ENCODE assay signal across 13 mouse cellular contexts in the genomic region with DNA sequence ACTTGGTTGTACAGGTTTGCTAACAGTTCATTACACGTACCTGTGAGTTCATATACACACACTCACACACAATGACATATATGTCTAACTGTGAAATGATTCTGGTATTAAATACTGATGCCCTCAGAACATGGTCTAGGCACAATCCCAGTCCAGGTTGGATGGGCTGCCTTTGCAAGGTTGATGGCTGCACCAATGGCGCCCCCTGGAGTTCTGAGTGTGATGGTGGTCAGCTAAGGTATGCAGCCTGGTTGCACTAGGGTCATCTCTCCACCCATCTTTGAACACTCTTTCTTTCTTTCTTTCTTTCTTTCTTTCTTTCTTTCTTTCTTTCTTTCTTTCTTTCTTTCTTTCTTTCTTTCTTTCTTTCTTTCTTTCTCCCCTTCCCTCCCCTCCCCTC.
DNase-seq lines count a peak whose midpoint lies in the region; ATAC-seq and TF ChIP-seq lines count a peak whose summit lies in the region.
"Had no signal": no experiment of that assay in that cellular context is flagged by ENCODE, and none has a peak within 500 bp of the region (broad histone marks: within the 10 kb centered on the region; RNA-seq: fewer than 3 reads in every experiment).

No protein-coding gene starts in this region.

- TF ChIP-seq POLR2A in cerebellum, adult 2 months (IDR thresholded peaks at IDR 0.05; ENCODE audit: borderline replicate concordance, insufficient read depth, low read length), result no peak

- H3K27ac ChIP-seq in heart, postnatal 0 days (ENCODE audit: low read depth), result no peak overlapping the region
- no peak overlapping the region for H3K27ac ChIP-seq in midbrain, embryonic 10.5 days (replicated peaks)
- H3K27ac ChIP-seq in midbrain, embryonic 15.5 days, result no peak overlapping the region
- no peak overlapping the region for H3K27ac ChIP-seq in cerebellum, adult 2 months (ENCODE audit: insufficient read depth, low read length)
- H3K27ac ChIP-seq: forebrain, embryonic 13.5 days; heart, embryonic 15.5 days; limb, embryonic 15.5 days had no signal

- WGBS in heart, postnatal 0 days, result 43% methylated on average over 2 of the region's 2 CpGs
- WGBS in midbrain, embryonic 10.5 days, result 42% methylated on average over 2 of the region's 2 CpGs
- 48% methylated on average over 2 of the region's 2 CpGs for WGBS in midbrain, embryonic 15.5 days
- WGBS in cerebellum, adult 2 months, result 46% methylated on average over 2 of the region's 2 CpGs

- no peaks in the 10 kb centered on the region for H3K27me3 ChIP-seq in heart, postnatal 0 days (ENCODE audit: control insufficient read depth, insufficient read depth, low read length)
- no peaks in the 10 kb centered on the region for H3K27me3 ChIP-seq in midbrain, embryonic 10.5 days (ENCODE audit: low read depth, poor library complexity, severe bottlenecking)
- H3K27me3 ChIP-seq in midbrain, embryonic 15.5 days (replicated peaks), result no peaks in the 10 kb centered on the region
- no peaks in the 10 kb centered on the region for H3K27me3 ChIP-seq in cerebellum, adult 2 months (ENCODE audit: control insufficient read depth, insufficient read depth, low read length)
- H3K27me3 ChIP-seq: forebrain, embryonic 13.5 days; heart, embryonic 15.5 days; limb, embryonic 15.5 days had no signal

- DNase-seq in heart, postnatal 0 days (ENCODE audit: low spot score), result no peak
- DNase-seq in heart, postnatal 25 days (ENCODE audit: low spot score), result no peak
- peak; percentile 34 for DNase-seq in midbrain, embryonic 10.5 days (ENCODE audit: low spot score)
- peak; percentile 3 for DNase-seq in c-Kit-positive CD71-negative TER-119-negative erythroid progenitor cells, embryonic 14.5 days (ENCODE audit: low read depth)
- peak; percentile 7 to 10 for DNase-seq in thymus, postnatal 36 days
- no peak for DNase-seq in cerebellum, adult 2 months
- DNase-seq in ovary, adult 18-20 months (ENCODE audit: low spot score), result no peak
- DNase-seq: cerebellum, adult 18-20 months; right cerebral cortex, postnatal 25 days had no signal

- no peak for ATAC-seq in heart, postnatal 0 days (ENCODE audit: insufficient read depth, low read depth)
- no peak for ATAC-seq in midbrain, embryonic 15.5 days (replicated peaks)

- no peak overlapping the region for H3K4me3 ChIP-seq in heart, postnatal 0 days (ENCODE audit: low read depth, low read length)
- H3K4me3 ChIP-seq in midbrain, embryonic 10.5 days, result no peak overlapping the region
- no peak overlapping the region for H3K4me3 ChIP-seq in midbrain, embryonic 15.5 days
- no peak overlapping the region for H3K4me3 ChIP-seq in cerebellum, adult 2 months (replicated peaks; ENCODE audit: insufficient read depth, low read depth, low read length)
- H3K4me3 ChIP-seq: forebrain, embryonic 13.5 days; heart, embryonic 15.5 days; limb, embryonic 15.5 days had no signal

- H3K4me1 ChIP-seq in heart, postnatal 0 days (ENCODE audit: control insufficient read depth, insufficient read depth), result no peaks in the 10 kb centered on the region
- H3K4me1 ChIP-seq in midbrain, embryonic 10.5 days, result no peaks in the 10 kb centered on the region
- H3K4me1 ChIP-seq in midbrain, embryonic 15.5 days, result no peaks in the 10 kb centered on the region
- no peaks in the 10 kb centered on the region for H3K4me1 ChIP-seq in cerebellum, adult 2 months (ENCODE audit: control insufficient read depth, insufficient read depth, low read length)
- H3K4me1 ChIP-seq: heart, embryonic 15.5 days; limb, embryonic 15.5 days had no signal

- intact Hi-C loops in heart, postnatal 25 days (cut with DNase I), result no loop called here

- H3K9me3 ChIP-seq in heart, postnatal 0 days (replicated peaks; ENCODE audit: control insufficient read depth, low read length), result no peaks in the 10 kb centered on the region
- no peaks in the 10 kb centered on the region for H3K9me3 ChIP-seq in midbrain, embryonic 10.5 days (replicated peaks)
- no peaks in the 10 kb centered on the region for H3K9me3 ChIP-seq in midbrain, embryonic 15.5 days
- H3K9me3 ChIP-seq: heart, embryonic 15.5 days; limb, embryonic 15.5 days had no signal

- TF ChIP-seq EP300 in heart, postnatal 0 days (IDR thresholded peaks at IDR 0.05; ENCODE audit: low read depth), result no peak

- no peaks in the 10 kb centered on the region for H3K36me3 ChIP-seq in heart, postnatal 0 days (replicated peaks; ENCODE audit: control insufficient read depth, insufficient read depth, low read length)
- no peaks in the 10 kb centered on the region for H3K36me3 ChIP-seq in midbrain, embryonic 10.5 days
- no peaks in the 10 kb centered on the region for H3K36me3 ChIP-seq in midbrain, embryonic 15.5 days (replicated peaks)
- H3K36me3 ChIP-seq: heart, embryonic 15.5 days; limb, embryonic 15.5 days had no signal

- peak; percentile 19 for TF ChIP-seq CTCF in heart, postnatal 0 days (IDR thresholded peaks at IDR 0.05; ENCODE audit: low read depth)
- TF ChIP-seq CTCF in cerebellum, adult 2 months (IDR thresholded peaks at IDR 0.05; ENCODE audit: borderline replicate concordance, insufficient read depth, low read depth, low read length), result no peak

- H3K9ac ChIP-seq in heart, postnatal 0 days (replicated peaks; ENCODE audit: low read depth, low read length), result no peak overlapping the region
- no peak overlapping the region for H3K9ac ChIP-seq in midbrain, embryonic 15.5 days
- H3K9ac ChIP-seq: forebrain, embryonic 13.5 days; heart, embryonic 15.5 days; limb, embryonic 15.5 days had no signal

- no peak overlapping the region for H3K4me2 ChIP-seq in heart, postnatal 0 days (ENCODE audit: low read depth, low read length)
- no peak overlapping the region for H3K4me2 ChIP-seq in midbrain, embryonic 15.5 days
- H3K4me2 ChIP-seq: forebrain, embryonic 13.5 days; heart, embryonic 15.5 days; limb, embryonic 15.5 days had no signal

Comparison
In these comparisons a context has a peak if more than half of its experiments do, and no peak if none do; other contexts are left out.
1. DNase-seq: peak in midbrain, embryonic 10.5 days (single experiment), c-Kit-positive CD71-negative TER-119-negative erythroid progenitor cells, embryonic 14.5 days (single experiment) and thymus, postnatal 36 days (2 of 2); none in heart, postnatal 0 days (single experiment), heart, postnatal 25 days (single experiment), cerebellum, adult 2 months (0 of 2) and ovary, adult 18-20 months (single experiment).